Mouse (Mus musculus): ENCODE measurements around the gene Add2.
A peak's percentile ranks its signal among the peaks of the same experiment; 100 is the strongest.
"Not testable (repeated sequence)": the region's sequence is repeated elsewhere in the genome, so short reads cannot be mapped to it uniquely, and the experiment has no call there.

The Add2 gene

GRCm38 (mm10) chr6:86028601-86029322, at the start of gene Add2:
Add2 (plus strand) TSS chr6:86028681.
- peak; percentile 65 for DNase-seq (ENCODE audit: extremely low spot score)

DNA sequence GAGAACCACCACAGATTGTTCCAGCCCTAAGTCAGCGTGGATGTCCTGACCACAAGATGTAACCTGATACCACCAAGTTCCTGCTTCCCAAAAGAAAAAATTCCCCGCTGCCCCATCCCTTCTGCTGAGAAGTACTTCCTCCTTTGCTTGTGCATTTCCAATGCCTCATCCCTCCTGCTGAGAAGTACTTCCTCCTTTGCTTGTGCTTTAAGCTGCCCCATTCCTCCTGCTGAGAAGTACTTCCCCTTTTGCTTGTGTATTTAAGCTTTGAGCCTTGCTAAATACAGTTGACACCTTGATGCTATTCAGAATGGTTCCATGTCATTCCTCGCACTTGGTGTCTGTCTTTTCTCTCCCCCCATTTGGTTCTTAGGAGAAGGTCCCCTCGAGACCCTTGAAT, 49.7 kb upstream of the Add2 start:
- DNase-seq (ENCODE audit: extremely low spot score): not testable (repeated sequence)

DNA sequence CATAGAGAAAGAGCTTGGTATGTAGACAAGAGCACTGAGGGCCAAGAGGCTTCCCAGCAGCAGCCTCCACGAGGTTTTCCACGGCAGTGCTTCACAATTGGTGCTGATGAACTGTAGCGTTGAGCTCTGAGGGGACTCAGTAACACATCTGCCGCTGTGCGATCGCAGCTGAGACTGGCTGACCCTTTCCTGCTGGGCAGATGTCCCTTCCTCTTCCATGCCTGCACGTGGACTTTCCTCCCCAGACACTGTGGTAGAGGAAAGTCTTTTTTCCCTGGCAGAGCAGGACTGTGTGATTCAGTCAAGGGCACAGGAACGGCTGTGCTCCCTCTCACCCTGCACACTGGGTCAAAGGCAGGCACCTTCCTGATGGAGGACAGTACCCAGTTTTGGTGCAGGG, 44.1 kb upstream of the Add2 start:
- no peak for DNase-seq (ENCODE audit: extremely low spot score)

- DNase-seq (ENCODE audit: extremely low spot score): not testable (repeated sequence)
Observed at GRCm38 (mm10) chr6:85989570-85989969, 38.9 kb upstream of the Add2 start.

GRCm38 (mm10) chr6:85990774-85991173, 37.7 kb upstream of the Add2 start:
- not testable (repeated sequence) for DNase-seq (ENCODE audit: extremely low spot score)

- no peak for DNase-seq (ENCODE audit: extremely low spot score)
Observed at GRCm38 (mm10) chr6:86003405-86003925, 25.0 kb upstream of the Add2 start.

DNA sequence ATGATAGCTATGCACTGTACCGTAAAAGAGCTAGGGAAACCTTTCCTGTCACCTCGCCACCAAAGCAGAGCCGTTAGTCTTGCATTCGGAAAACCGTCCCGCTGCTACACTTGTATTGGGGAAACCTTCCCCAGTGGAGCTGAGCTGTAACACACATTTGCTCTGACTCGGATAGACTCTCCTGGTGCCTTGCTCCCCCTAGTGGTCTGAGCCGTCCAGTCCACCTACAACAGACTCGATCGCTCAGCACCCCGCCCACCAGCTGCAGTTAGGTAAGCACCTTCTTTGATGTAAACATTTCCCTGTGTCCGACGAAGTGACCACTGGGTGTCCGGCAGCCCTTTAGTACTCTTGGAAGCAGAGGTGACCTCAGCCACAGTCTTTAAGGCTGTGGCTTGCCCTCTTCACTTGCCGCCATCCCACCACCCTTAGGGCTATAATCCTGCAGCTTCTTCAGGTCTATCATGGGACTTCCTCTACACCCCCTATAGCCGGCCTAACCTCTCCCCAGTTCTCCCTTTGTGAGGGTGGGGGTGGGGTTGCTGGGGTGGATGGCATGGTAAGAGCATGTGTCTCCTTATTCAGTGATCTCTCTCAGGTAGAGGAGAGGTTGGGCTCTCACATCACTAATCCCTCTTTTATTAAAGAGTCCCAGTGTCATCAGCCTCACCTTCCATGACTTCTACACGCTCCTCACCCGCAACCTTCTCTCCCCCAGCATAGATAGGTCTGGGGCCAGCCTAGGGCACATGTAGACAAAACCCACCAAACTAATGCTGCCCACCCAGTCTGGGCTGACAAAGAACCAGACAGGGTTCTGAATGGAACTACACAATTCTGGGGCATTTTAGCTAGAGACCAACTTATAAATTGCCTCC, 24.0 kb upstream of the Add2 start:
- DNase-seq (ENCODE audit: extremely low spot score): peak; percentile 84

DNA sequence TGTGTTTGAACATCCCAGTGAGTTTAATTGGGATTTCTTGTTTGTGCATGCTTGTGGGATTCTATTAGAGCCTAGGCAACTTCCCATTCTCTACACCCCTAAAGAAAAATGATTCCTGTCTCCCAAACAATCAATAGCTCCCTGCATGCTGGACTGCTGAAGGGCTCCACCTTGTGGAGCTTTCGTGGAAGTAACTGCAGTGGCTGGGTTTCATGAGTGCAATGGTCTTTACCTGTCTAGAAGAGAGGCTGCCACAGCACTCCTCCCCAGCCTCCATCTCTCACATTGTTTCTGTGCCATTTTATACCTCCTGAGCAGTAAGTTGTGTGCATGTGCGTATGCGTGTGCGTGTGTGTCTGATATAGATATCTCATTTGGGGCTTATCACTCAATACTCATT, 18.5 kb upstream of the Add2 start:
- peak; percentile 49 for DNase-seq (ENCODE audit: extremely low spot score)

DNA sequence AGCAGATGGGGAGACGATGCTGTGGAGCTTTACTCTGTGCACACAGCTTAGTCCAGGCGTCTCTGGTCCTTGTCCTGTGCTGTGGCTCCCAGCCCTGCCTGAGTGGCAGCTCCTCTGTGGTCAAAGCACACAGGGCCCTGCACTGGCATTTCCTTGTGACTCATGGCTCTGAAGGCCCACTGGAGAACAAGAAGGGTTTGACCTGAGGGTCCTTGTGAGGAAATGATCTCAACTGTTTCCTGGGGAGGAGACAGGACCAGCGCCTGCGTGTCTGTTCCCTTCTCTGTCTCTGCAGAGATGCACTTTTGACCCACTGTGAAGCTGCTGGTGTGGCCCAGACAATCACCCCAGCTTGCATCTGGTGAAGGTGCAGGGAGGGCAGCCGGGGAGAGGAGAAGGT, 13.7 kb upstream of the Add2 start:
- not testable (repeated sequence) for DNase-seq (ENCODE audit: extremely low spot score)

DNA sequence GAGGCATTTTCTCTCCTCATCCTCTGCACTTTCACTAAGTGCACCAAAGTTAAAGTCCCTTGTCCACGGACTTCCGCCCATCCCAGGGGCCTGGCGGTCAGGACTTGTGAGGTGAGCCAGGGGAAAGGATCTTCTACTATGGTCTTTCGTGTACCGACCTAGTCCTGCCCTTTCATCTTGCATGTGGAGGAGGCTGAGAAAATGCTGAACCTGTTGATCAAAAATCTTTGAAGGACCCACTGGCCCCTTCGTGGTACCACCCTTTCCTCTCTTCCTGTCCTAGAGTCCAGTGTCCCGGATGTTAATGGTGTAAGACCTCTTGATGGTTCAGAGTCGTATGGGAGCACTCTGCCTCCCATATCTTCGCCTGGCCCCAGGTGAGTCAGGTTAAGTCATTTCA, 12.6 kb upstream of the Add2 start, which contains the start of gene Figla:
Figla (plus strand) TSS at position 301 of the 400 bp plus-strand sequence.
- DNase-seq (ENCODE audit: extremely low spot score): no peak

- DNase-seq (ENCODE audit: extremely low spot score): no peak
Observed at GRCm38 (mm10) chr6:86016793-86017350, 11.6 kb upstream of the Add2 start.

GRCm38 (mm10) chr6:86019415-86020237, 8.9 kb upstream of the Add2 start:
- DNase-seq (ENCODE audit: extremely low spot score): no peak

DNA sequence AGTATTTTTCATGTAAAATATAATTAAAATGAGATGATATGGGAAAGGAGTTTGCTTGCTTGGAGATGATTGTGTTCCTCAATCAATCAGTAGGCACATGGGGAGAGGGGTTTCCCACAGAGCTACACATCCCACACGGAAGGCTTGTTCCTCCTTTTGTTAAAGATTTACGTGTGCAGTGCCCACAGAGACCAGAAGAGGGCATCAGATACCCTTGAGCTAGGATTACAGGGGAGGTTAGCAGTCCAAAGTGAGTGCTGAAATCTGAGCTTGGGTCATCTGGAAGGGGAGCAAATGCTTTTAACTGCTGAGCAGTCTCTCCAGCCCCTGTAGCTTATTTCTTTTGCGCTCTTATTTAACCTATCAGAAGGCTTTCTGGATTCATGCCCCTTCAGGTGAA, 7.5 kb upstream of the Add2 start:
- DNase-seq (ENCODE audit: extremely low spot score): peak; percentile 45

GRCm38 (mm10) chr6:86026632-86027292, 1.7 kb upstream of the Add2 start:
- no peak for DNase-seq (ENCODE audit: extremely low spot score)

- no peak for DNase-seq (ENCODE audit: extremely low spot score)
Observed at GRCm38 (mm10) chr6:86028150-86028549, 331 bp upstream of the Add2 start.

DNA sequence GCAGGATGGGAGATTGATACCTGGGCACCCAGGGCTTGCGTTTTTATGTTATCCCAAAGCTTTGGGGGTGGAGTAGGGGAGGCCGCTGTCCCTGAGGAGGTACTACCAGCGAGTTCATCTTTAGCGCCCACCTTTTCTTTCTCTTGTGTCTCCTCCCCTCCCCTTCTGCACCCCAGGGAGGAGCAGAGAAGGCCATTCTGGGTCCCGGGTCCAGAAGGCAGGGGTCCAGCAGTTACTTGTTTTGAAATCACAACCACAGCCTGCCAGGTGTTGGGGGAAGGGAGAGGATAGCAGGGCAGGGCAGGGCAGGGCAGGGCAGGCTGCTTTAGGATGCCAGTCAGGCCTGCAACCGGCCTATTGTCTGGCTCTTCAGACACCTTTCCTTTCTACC, 837 bp downstream of the Add2 start:
- DNase-seq (ENCODE audit: extremely low spot score): no peak

DNA sequence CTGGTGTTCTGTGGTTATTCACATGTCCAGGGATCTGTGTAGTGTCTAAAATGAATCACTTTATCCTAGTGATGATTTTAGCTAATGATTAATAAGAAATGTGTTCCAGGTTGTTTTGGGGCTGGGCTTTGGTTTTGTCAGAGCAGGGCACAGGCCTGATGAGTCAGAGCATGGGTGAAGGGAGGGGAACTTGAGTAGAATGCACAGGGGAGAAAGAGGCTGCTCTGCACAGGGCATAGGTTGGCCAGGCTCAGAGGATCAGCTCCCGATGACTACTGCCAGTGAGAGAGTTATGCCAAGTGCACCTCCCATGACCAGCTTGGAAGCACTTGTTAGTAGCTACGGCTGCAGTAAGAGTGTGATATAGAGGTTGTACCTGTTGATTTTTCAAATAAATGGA, 3.0 kb downstream of the Add2 start:
- no peak for DNase-seq (ENCODE audit: extremely low spot score)

- DNase-seq (ENCODE audit: extremely low spot score): no peak
Observed at GRCm38 (mm10) chr6:86033635-86034034, 5.2 kb downstream of the Add2 start.

GRCm38 (mm10) chr6:86038901-86039300, 10.4 kb downstream of the Add2 start:
- DNase-seq (ENCODE audit: extremely low spot score): no peak

- no peak for DNase-seq (ENCODE audit: extremely low spot score)
Observed at GRCm38 (mm10) chr6:86040140-86040539, 11.7 kb downstream of the Add2 start.

GRCm38 (mm10) chr6:86047510-86047909, 19.0 kb downstream of the Add2 start:
- no peak for DNase-seq (ENCODE audit: extremely low spot score)

Measured in embryo, embryonic 9.5 days (tissue).